Mouse (Mus musculus) adrenal gland, postnatal 14 days (tissue): ENCODE measurements around the gene Ssbp2. TPM values are rescaled to one million over a fixed set of nuclear protein-coding genes. Genes with fewer than 3 reads are reported as not detected.

ENCODE experiments used
- DNase-seq: peaks from one replicate; pipeline ENCODE4 v3.0.0; 2021; ENCODE audit warnings: mixed read lengths
- total RNA-seq: library from RNA; stranded (reverse); gene quantifications from 2 replicates; pipeline ENCODE4 v1.2.3, GENCODE M21; 2021

Gene Ssbp2
- total RNA-seq, 1 experiment from 2014 or later = 30.0 TPM

DNA sequence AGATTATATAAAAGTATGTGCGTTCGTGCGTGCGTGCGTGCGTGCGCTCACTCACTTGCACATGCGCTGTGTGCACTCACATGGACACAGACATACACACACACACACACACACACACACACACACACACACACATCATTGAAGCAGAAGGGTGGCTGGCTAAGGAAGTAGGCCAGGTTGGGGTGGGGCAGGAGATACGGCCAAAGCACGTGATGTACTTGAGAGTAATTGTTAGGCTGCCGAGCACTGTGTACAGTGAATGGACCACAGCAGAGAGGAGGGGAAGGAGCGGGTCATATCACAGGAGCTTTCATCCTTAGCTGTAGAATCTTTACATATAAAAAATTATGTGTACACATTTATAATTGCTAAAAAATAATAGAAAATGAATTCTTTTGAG, 66.0 kb downstream of the Ssbp2 start:
- no peak for DNase-seq

DNA sequence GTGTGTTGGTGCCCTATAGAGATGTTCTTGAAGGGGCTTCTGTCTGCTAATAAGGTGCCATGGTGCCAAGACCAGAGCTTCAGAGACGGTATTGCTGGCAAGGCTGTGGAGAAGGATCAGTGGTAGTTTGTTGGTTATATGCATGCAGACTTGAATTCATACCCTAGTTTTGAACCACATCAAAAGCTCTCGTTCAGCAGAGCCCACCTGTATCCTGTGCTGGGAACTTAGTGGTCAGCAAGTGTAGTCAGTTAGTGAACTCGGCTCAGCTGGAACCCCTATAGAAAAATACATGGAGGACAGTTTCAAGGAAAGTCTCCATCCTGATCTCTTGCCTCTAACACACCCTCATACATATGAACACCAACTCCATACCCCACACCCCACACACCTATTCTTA, 69.7 kb downstream of the Ssbp2 start:
- no peak for DNase-seq

DNA sequence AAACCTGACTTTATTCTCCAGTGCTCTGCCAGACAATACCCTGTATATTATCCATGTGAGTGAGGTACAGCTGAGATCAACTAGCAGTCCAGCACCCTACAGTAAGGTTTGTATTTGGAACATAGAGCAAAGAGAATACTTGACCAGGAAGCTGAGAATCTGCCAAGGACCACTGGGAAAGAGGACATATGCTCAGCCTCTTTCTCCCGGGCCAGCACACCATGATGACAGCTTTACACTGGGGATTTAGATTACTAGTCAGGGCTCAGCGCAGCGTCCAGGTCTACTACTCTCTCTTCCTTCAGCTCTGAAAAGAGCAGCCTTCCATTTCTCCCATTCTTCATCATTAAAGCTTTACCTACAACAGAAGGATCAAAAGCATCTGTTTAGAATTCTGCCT, 76.6 kb downstream of the Ssbp2 start:
- no peak for DNase-seq

GRCm38 (mm10) chr13:91540145-91541068, 80.3 kb downstream of the Ssbp2 start:
- DNase-seq = no peak

DNA sequence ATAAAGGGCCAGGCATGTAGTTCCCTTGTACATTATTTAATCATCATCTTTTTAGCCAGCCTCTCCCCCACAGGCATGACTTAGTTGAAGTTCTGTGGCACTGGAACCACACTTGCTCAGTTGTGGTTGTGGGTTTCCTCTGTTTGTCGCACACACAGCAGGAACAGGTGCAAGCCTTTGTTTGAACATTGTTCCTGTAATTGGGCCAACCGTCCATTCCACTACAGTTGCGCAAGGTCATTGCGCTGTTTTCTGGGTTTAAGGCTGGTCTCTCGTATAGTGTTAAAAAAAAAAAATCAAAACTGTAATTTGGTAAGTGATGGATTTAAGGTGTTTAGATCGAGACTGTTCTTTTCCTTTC, 81.0 kb downstream of the Ssbp2 start:
- DNase-seq = no peak

DNA sequence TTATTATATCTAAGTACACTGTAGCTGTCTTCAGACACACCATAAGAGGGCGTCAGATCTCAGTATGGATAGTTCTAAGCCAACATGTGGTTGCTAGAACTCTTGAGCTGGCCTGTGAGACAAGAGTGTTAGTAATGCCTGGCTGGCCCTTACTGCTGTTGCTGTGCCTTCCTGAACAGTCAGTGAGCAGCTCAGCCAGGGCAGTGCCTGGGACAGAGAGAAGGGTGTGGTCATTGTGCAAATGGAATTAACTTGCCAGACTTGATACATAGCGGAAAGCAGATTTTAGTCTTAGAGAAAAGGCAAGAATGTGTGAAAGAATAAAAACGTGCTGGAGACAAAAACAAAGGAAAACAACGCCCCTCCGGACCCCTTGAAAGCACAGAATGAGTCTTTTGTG, 83.5 kb downstream of the Ssbp2 start:
- no peak for DNase-seq

DNA sequence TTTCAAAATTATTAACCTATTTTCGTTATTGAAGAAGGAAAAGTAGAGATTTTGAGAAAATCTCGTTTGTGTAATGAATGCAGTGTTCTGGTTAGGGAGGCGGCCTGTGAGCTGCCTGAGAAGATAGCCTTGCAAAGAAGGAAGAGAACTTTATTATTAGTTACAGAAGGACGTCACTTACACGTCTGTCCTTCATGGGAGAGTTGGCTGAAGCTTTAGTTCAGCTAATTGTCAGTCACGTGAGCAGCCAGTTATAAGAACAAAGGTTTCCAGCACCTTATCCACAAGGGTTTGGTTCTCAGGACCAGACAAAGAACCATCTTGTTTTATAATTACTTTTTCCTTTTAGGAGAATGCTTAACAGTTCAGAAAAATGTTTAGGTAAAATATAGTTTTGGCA, 104.0 kb downstream of the Ssbp2 start:
- DNase-seq = no peak

DNA sequence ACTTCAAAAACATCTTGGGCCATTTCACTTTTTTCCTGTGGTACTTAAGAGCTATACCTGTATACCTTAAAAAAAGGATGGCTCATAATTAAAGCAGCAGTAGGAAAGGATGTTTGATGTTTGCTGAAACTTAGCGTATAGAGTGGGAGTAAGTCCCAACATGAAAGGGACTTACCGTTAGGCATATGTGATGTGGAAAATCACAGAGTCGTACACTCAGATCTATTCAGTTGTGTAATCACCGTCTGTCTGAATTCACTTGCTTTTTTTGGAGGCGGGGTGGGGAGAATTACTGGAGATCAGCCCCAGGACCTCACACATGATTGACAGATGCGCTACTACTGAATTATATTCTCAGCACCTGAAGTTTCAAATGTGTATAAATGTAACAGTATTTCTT, 104.7 kb downstream of the Ssbp2 start:
- no peak for DNase-seq

- no peak for DNase-seq
Observed at GRCm38 (mm10) chr13:91581504-91581903, 121.4 kb downstream of the Ssbp2 start.

DNA sequence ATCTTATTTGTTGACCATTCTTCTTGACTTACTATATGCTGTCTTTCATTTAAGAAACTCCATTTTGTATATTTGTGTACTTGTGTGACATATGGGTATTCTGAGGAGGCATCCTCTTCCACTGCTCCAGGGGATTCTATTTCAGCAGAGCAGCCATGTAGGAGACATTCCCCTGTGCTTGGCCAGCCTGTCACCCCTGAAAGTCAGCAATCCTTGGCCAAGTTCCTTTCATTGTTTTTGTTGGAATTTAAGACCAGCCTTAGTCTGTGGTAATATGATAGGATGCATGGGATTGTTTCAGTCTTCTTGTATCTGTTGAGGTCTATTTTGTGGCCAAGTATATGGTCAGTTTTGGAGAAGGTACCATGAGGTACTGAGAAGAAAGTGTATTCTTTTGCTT, 122.1 kb downstream of the Ssbp2 start:
- DNase-seq = no peak

GRCm38 (mm10) chr13:91586368-91586767, 126.3 kb downstream of the Ssbp2 start:
- DNase-seq = no peak

GRCm38 (mm10) chr13:91588475-91588874, 128.4 kb downstream of the Ssbp2 start:
- DNase-seq = no peak

GRCm38 (mm10) chr13:91591863-91592262, 131.8 kb downstream of the Ssbp2 start:
- DNase-seq = no peak

- DNase-seq = no peak
Observed at GRCm38 (mm10) chr13:91595284-91595683, 135.2 kb downstream of the Ssbp2 start.

- no peak for DNase-seq
Observed at GRCm38 (mm10) chr13:91599594-91599993, 139.5 kb downstream of the Ssbp2 start.

DNA sequence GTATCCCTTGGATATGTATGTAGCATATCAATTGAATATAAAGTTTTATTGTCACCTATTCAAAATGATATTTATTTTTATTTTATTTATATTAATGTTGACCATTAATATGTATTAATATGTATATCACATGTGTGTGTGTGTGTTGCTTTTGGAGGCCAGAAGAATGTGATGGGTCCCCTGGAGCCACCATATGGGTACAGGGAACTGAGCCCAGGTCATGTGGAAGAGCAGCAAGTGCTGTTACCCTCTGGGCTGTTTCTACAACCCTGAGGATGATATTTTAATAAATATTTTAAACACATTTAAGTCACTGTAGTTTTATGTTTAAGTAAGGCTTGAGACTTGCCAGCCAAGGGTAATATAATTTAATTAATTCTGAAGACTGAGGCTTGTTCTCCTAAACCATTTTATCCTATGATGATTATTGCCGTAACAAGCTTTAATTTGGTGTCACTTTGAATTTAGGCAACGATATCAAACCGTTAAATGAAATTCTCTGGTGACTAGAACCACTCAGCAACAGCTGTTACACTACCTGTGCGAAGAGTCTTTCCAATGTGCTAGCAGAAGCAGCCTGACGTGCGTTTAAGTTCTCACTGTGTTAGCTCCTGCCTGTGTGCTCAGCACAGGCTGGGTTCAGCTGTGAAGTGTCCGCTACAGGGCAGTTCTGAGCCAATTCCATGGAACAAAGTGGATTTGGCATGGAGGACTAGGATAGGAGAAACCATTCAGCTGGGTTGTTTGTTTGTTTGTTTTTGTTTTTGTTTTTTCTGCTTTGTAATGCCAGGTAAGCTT, 145.2 kb downstream of the Ssbp2 start:
- DNase-seq = no peak

GRCm38 (mm10) chr13:91610601-91611000, 150.5 kb downstream of the Ssbp2 start:
- no peak for DNase-seq

- DNase-seq = no peak
Observed at GRCm38 (mm10) chr13:91611909-91612308, 151.8 kb downstream of the Ssbp2 start.

DNA sequence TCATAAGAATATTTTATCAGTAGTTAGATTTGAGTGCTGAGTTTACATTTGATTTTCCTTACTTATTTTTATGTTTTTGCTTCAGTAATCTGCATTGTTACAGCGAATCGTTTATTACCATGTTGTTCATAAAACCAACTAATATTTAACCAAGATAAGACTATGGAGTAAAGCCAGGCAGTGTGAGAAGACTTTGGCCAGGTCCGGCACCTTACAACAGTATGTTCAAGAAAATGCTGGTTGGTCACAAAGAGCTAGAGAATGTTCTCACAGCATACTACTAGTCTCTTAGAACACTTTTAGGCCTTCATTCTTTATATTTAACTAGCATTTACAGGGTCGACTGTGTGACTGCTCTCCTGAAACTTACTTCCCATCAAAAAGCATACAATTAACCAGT, 152.5 kb downstream of the Ssbp2 start:
- no peak for DNase-seq

DNA sequence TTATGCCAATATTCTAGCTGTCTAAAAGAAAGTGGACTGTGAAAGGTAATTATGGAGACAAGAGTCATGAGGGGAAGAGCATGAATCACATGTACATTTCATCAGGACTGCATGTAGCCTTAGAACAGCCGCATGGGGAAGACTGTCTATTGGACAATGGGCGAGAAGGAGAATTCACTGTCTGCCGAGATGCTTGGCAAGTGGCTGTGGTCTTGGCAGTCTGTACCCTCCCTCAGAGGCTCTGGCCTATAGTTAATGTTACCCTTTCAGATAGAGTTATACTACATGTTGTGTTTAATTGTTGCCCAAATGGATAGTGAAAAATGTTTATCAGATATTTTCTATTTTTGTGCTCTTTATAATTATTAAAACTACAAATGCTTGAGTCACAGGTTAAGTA, 156.0 kb downstream of the Ssbp2 start:
- no peak for DNase-seq

GRCm38 (mm10) chr13:91616876-91617275, 156.8 kb downstream of the Ssbp2 start:
- DNase-seq = no peak

GRCm38 (mm10) chr13:91619431-91619830, 159.3 kb downstream of the Ssbp2 start:
- no peak for DNase-seq

GRCm38 (mm10) chr13:91620541-91620940, 160.5 kb downstream of the Ssbp2 start:
- no peak for DNase-seq
